23 mouse cellular contexts compared by ENCODE assay signal in the genomic region with DNA sequence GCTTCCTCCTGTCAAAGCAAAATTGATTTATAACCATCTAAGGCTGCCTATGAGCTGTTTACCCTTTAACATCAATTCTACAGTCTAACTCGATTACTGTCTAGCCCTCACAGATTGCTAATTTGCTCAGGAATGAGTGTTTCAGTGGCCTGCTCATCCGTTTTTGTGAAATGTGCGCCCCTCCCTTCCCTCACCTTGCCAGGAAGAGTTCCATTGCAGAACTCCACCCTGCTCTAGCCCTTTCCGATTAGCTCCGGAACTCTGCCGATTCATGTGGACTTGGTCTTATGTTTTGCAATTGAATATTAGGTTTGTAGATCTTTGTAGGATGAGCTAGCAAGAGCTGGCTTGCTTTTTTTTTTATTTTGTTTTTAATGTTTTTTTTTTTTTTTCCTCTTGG. TPM values are rescaled to one million over a fixed set of nuclear protein-coding genes. Genes with fewer than 3 reads are reported as not detected.
DNase-seq lines count a peak whose midpoint lies in the region; ATAC-seq and TF ChIP-seq lines count a peak whose summit lies in the region.
"Had no signal": no experiment of that assay in that cellular context is flagged by ENCODE, and none has a peak within 500 bp of the region (broad histone marks: within the 10 kb centered on the region; RNA-seq: fewer than 3 reads in every experiment).

No protein-coding gene starts in this region.

- intact Hi-C loops in heart, postnatal 14 days (cut with DNase I), result no loop called here

- H3K36me3 ChIP-seq in E14TG2a.4 (ENCODE audit: insufficient read depth, low read length) (no peaks in the 10 kb centered on the region), ES-Bruce4 (ENCODE audit: control insufficient read depth, insufficient read depth, low read length, poor library complexity, severe bottlenecking) (no peaks in the 10 kb centered on the region)
- no peaks in the 10 kb centered on the region for H3K36me3 ChIP-seq in small intestine, adult 2 months (ENCODE audit: control insufficient read depth, insufficient read depth, low read length)
- no peaks in the 10 kb centered on the region for H3K36me3 ChIP-seq in hindbrain, embryonic 12.5 days
- H3K36me3 ChIP-seq: embryonic facial prominence, embryonic 15.5 days; forebrain, embryonic 15.5 days; heart, embryonic 15.5 days; hindbrain, embryonic 10.5 days; hindbrain, embryonic 15.5 days had no signal

- H3K4me3 ChIP-seq in E14TG2a.4 (replicated peaks; ENCODE audit: low read length) (peak overlapping the region; percentile 84), ES-Bruce4 (ENCODE audit: low read depth, low read length) (peak overlapping the region; percentile 52)
- no peak overlapping the region for H3K4me3 ChIP-seq in small intestine, adult 2 months (ENCODE audit: low read depth, low read length)
- H3K4me3 ChIP-seq in hindbrain, embryonic 12.5 days, result no peak overlapping the region
- H3K4me3 ChIP-seq: embryonic facial prominence, embryonic 15.5 days; erythroblast, embryonic 14.5 days; forebrain, embryonic 10.5 days; forebrain, embryonic 15.5 days; heart, adult 2 months; heart, embryonic 15.5 days; hindbrain, embryonic 10.5 days; hindbrain, embryonic 15.5 days had no signal

- no peak for TF ChIP-seq CTCF in E14TG2a.4 (conservative IDR thresholded peaks at IDR 0.05; ENCODE audit: low read length)
- no peak for TF ChIP-seq CTCF in ES-Bruce4 (IDR thresholded peaks at IDR 0.05; ENCODE audit: low read depth, low read length)
- TF ChIP-seq CTCF in small intestine, adult 2 months (IDR thresholded peaks at IDR 0.05; ENCODE audit: extremely low read depth, insufficient read length, insufficient replicate concordance, low read depth, low read length), result no peak

- peak overlapping the region; percentile 87 for H3K9ac ChIP-seq in ES-Bruce4 (ENCODE audit: low read depth, poor library complexity, severe bottlenecking)
- H3K9ac ChIP-seq in hindbrain, embryonic 12.5 days, result no peak overlapping the region
- H3K9ac ChIP-seq: embryonic facial prominence, embryonic 15.5 days; forebrain, embryonic 15.5 days; heart, embryonic 15.5 days; hindbrain, embryonic 15.5 days had no signal

- no peak overlapping the region for H3K4me2 ChIP-seq in hindbrain, embryonic 12.5 days (replicated peaks)
- H3K4me2 ChIP-seq: embryonic facial prominence, embryonic 15.5 days; forebrain, embryonic 15.5 days; heart, embryonic 11.5 days; heart, embryonic 15.5 days; hindbrain, embryonic 15.5 days had no signal

- no peak for TF ChIP-seq POLR2A in ES-Bruce4 (IDR thresholded peaks at IDR 0.05; ENCODE audit: insufficient read depth, low read length)
- no peak for TF ChIP-seq POLR2A in small intestine, adult 2 months (IDR thresholded peaks at IDR 0.05; ENCODE audit: low read depth, low read length)

- no peak for ATAC-seq in hindbrain, embryonic 12.5 days (ENCODE audit: low FRiP score)
- ATAC-seq: forebrain, embryonic 15.5 days; Patski had no signal

- H3K27ac ChIP-seq in ES-Bruce4 (ENCODE audit: insufficient read depth, low read length), result peak overlapping the region; percentile 99
- peak overlapping the region; percentile 93 for H3K27ac ChIP-seq in small intestine, adult 2 months (ENCODE audit: insufficient read depth, low read depth, low read length)
- H3K27ac ChIP-seq in hindbrain, embryonic 12.5 days, result no peak overlapping the region
- H3K27ac ChIP-seq: embryonic facial prominence, embryonic 15.5 days; forebrain, embryonic 10.5 days; forebrain, embryonic 15.5 days; heart, adult 2 months; heart, embryonic 15.5 days; hindbrain, embryonic 10.5 days; hindbrain, embryonic 15.5 days had no signal

- WGBS in small intestine, adult 2 months, result 28% methylated on average over 6 of the region's 6 CpGs
- WGBS in hindbrain, embryonic 12.5 days, result 86% methylated on average over 6 of the region's 6 CpGs

- H3K4me1 ChIP-seq in E14TG2a.4 (replicated peaks; ENCODE audit: low read depth, low read length), result peaks cover 80% of the 10 kb centered on the region
- H3K4me1 ChIP-seq in ES-Bruce4 (ENCODE audit: control insufficient read depth, insufficient read depth, low read length), result peaks cover 2% of the 10 kb centered on the region
- peaks cover 8% of the 10 kb centered on the region; the same call in 1 of the 2 replicates for H3K4me1 ChIP-seq in small intestine, adult 2 months (ENCODE audit: control insufficient read depth, insufficient read depth, insufficient read length, low read length)
- H3K4me1 ChIP-seq in hindbrain, embryonic 12.5 days, result peaks cover 15% of the 10 kb centered on the region

- H3K9me3 ChIP-seq in E14TG2a.4 (ENCODE audit: low read length), result no peaks in the 10 kb centered on the region
- H3K9me3 ChIP-seq in ES-Bruce4 (replicated peaks; ENCODE audit: control insufficient read depth, insufficient read depth, low read length, poor library complexity, severe bottlenecking), result no peaks in the 10 kb centered on the region
- H3K9me3 ChIP-seq in hindbrain, embryonic 12.5 days (replicated peaks), result no peaks in the 10 kb centered on the region
- H3K9me3 ChIP-seq: embryonic facial prominence, embryonic 15.5 days; forebrain, embryonic 10.5 days; forebrain, embryonic 15.5 days; heart, embryonic 15.5 days; hindbrain, embryonic 10.5 days; hindbrain, embryonic 15.5 days had no signal

- TF ChIP-seq EP300 in ES-Bruce4 (IDR thresholded peaks at IDR 0.05; ENCODE audit: insufficient read depth, low read depth, low read length), result peak; percentile 84

- H3K27me3 ChIP-seq in E14TG2a.4 (ENCODE audit: insufficient read depth, low read length) (no peaks in the 10 kb centered on the region), ES-Bruce4 (ENCODE audit: control insufficient read depth, insufficient read depth, low read length, poor library complexity, severe bottlenecking) (no peaks in the 10 kb centered on the region)
- no peaks in the 10 kb centered on the region for H3K27me3 ChIP-seq in small intestine, adult 2 months (ENCODE audit: control insufficient read depth, insufficient read depth, low read length)
- H3K27me3 ChIP-seq in hindbrain, embryonic 12.5 days, result no peaks in the 10 kb centered on the region
- H3K27me3 ChIP-seq: embryonic facial prominence, embryonic 15.5 days; forebrain, embryonic 15.5 days; heart, embryonic 15.5 days; hindbrain, embryonic 15.5 days; Patski had no signal

- DNase-seq in MN1 (ENCODE audit: low spot score), result peak; percentile 33
- DNase-seq in heart, postnatal 14 days, result no peak
- DNase-seq: adrenal gland, postnatal 10 days; cerebellum, adult 11 months; cerebellum, adult 8-10 months; cerebellum, postnatal 14 days; embryo, embryonic 11 days; gastrocnemius, postnatal 10 days; heart, adult 2 months; kidney, adult 11 months had no signal

RNA-seq across cellular contexts. Expression of gene Npepps, which starts 1.7 kb away (rescaled TPM):
- 213 and 223 TPM in 2 replicates for polyA plus RNA-seq in ES-Bruce4 (2011; ENCODE audit: insufficient read depth, insufficient read length, low read depth, missing spikeins)
- polyA plus RNA-seq in small intestine, adult 2 months (2012; rRNA removed), result 16.2 and 27.3 TPM in 2 replicates
- 10 to 100 TPM; 65.4 to 70.8 TPM for total RNA-seq in heart, postnatal 14 days (2021)
- 119 and 133 TPM in 2 replicates for polyA plus RNA-seq in hindbrain, embryonic 12.5 days (2016; fragmentation: Nextera tagmentation; extraction: Ambion mirVana)

RNA-seq across cellular contexts. Expression of gene Mrpl45, which starts 33.3 kb away (rescaled TPM):
- polyA plus RNA-seq in ES-Bruce4 (2011; ENCODE audit: insufficient read depth, insufficient read length, low read depth, missing spikeins), result 92.7 and 103 TPM in 2 replicates
- 4.9 and 8.6 TPM in 2 replicates for polyA plus RNA-seq in small intestine, adult 2 months (2012; rRNA removed)
- total RNA-seq in heart, postnatal 14 days (2021), result 10 to 100 TPM; 42.7 to 51.2 TPM
- 44.9 and 45.6 TPM in 2 replicates for polyA plus RNA-seq in hindbrain, embryonic 12.5 days (2016; fragmentation: Nextera tagmentation; extraction: Ambion mirVana)

Comparison
In these comparisons a context has a peak if more than half of its experiments do, and no peak if none do; other contexts are left out.
1. H3K4me3 ChIP-seq: peak in E14TG2a.4 (single experiment) and ES-Bruce4 (single experiment); none in small intestine, adult 2 months (single experiment) and hindbrain, embryonic 12.5 days (single experiment).